Mouse (Mus musculus) midbrain, embryonic 16.5 days (tissue): ENCODE results near the gene Lmntd2. TPM values are rescaled to one million over a fixed set of nuclear protein-coding genes. Genes with fewer than 3 reads are reported as not detected.

ENCODE experiments used
- ATAC-seq: fragments of 200-750 bp; cut with Nextera tagmentation; 2 replicates; pipeline ENCODE4 v1.8.0; 2017; ENCODE audit warnings: moderate TSS enrichment
- H3K27ac ChIP-seq: fragments of 300-500 bp; sonication (generic); 2 replicates; pipeline ENCODE4 v1.5.1; 2014; ENCODE audit warnings: mild to moderate bottlenecking, low read length, mixed read lengths
- H3K27me3 ChIP-seq: fragments of 300-500 bp; sonication (generic); 2 replicates; pipeline ENCODE4 v1.6.1; 2014; ENCODE audit warnings: low read depth, low read length, mixed read lengths; ENCODE audit not compliant: control insufficient read depth, insufficient read depth
- H3K36me3 ChIP-seq: fragments of 300-500 bp; sonication (generic); 2 replicates; pipeline ENCODE4 v1.6.1; 2014; ENCODE audit warnings: mild to moderate bottlenecking, low read length, moderate library complexity, mixed read lengths; ENCODE audit not compliant: control insufficient read depth, insufficient read depth
- H3K4me1 ChIP-seq: fragments of 300-500 bp; sonication (generic); 2 replicates; pipeline ENCODE4 v1.6.1; 2014; ENCODE audit warnings: mild to moderate bottlenecking, low read length, mixed read lengths; ENCODE audit not compliant: control insufficient read depth, insufficient read depth
- H3K4me2 ChIP-seq: fragments of 300-500 bp; sonication (generic); 2 replicates; pipeline ENCODE4 v1.6.1; 2014; ENCODE audit warnings: mild to moderate bottlenecking, low read length, mixed read lengths
- H3K4me3 ChIP-seq: fragments of 300-500 bp; sonication (generic); 2 replicates; pipeline ENCODE4 v1.5.1; 2014; ENCODE audit warnings: low read depth, mild to moderate bottlenecking, low read length, moderate library complexity, mixed read lengths
- H3K9ac ChIP-seq: fragments of 300-500 bp; sonication (generic); 2 replicates; pipeline ENCODE4 v1.6.1; 2014; ENCODE audit warnings: low read depth, low read length, mixed read lengths
- H3K9me3 ChIP-seq: fragments of 300-500 bp; sonication (generic); replicated peaks from 2 replicates; pipeline ENCODE4 v1.6.1; 2014; ENCODE audit warnings: mild to moderate bottlenecking, low read length, mixed read lengths; ENCODE audit not compliant: control insufficient read depth, poor library complexity, severe bottlenecking
- WGBS: fragments of 180-500 bp; shearing (Covaris S2); extraction: QIAGEN DNeasy Blood & Tissue Kit; methylation state at CpG from one replicate; pipeline ENCODE4 v1.1.7; 2014; 5-methylcytosine and 5-hydroxymethylcytosine counted together
- polyA plus RNA-seq: library from polyadenylated mRNA; unstranded; fragments of >200 nt; fragmentation: Nextera tagmentation; extraction: Ambion mirVana; gene quantifications from 2 replicates; pipeline ENCODE4 v1.2.1, GENCODE M21; 2015

Lmntd2 gene
- polyA plus RNA-seq, 1 experiment from 2014 or later, result 0.23 TPM

DNA sequence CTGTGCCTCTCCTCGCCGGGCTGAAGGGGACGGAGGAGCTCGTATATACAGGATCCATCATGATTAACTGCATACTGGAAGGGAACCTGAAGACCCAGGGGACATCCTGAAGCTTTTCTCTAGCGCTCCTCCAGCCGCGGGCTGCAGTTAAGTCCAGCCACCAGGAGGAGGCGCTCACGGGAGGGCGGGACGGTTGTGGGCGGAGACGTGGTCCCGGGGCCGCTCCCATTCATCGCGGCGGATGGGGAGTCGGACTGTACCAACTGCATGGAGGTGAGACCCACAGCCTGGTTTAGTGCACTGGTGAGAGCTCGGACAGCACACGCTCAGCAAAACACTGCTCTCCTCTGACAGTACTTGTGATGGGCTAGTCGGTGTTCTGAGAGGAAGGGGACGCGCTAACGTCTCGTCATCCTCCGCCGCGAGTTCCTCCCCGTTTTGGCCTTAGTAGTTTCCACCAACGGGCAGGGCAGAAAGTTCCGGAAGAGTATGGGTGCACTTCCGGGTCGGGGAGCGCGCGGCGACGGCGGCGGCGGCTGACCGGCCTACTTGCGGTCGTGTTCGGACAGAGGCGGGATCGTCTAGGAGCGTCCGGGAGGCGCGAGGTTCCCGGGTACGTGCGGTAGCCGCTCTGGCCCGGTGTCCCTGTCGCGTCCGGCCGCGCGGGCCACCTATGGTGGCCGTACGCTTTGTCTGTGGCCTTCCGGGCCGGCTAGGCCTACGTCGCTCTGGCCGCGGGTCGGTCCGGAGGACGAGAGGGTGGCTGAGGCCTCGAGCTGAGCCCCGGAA is 14.6 kb upstream of the Lmntd2 start, which contains the start of gene Phrf1:
Gene Phrf1, plus strand, starts transcription at position 506 of the 789 bp plus-strand sequence.
- H3K4me1 ChIP-seq, result peaks cover 21% of the 10 kb centered on the region
- H3K9me3 ChIP-seq, result no peaks in the 10 kb centered on the region
- peaks cover 14% of the 10 kb centered on the region for H3K36me3 ChIP-seq
- peak within 1 kb of the TSS; percentile 100 for H3K4me3 ChIP-seq
- peak; percentile 93 for ATAC-seq
- no peaks in the 10 kb centered on the region for H3K27me3 ChIP-seq
- H3K4me2 ChIP-seq, result peak within 1 kb of the TSS; percentile 94
- H3K9ac ChIP-seq, result peak within 1 kb of the TSS; percentile 90
- peak within 1 kb of the TSS; percentile 99 for H3K27ac ChIP-seq
- WGBS, result under 1% methylated on average over 76 of the region's 76 CpGs

DNA sequence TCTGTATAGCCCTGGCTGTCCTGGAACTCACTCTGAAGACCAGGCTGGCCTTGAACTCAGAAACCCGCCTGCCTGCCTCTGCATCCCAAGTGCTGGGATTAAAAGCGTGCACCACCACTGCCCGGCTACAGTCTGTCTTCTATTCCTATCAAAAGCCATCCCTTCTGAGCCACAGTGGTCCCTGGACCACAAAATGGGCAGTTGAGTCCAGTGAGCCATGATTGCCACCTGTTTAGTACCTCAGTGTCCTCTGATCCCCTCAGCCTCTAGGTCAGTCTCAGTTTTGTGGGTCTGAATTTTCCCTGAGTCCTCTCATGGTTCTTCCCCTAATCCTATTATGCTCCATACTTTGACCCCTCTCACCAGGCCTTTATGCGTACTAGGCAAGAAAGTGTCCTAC is 13.9 kb upstream of the Lmntd2 start:
- Histone ChIP-seq H3K4me2 (peak overlapping the region; percentile 35), H3K4me3 (no peak overlapping the region), H3K27ac (peak overlapping the region; percentile 99), H3K27me3 (no peaks in the 10 kb centered on the region), H3K9ac (peak overlapping the region; percentile 90; the same call in 1 of the 2 replicates), H3K9me3 (no peaks in the 10 kb centered on the region), H3K4me1 (peaks cover 21% of the 10 kb centered on the region), H3K36me3 (peaks cover 11% of the 10 kb centered on the region)
- WGBS, result 61% methylated on average over 4 of the region's 4 CpGs
- ATAC-seq, result no peak

- no peak overlapping the region for H3K4me3 ChIP-seq
- H3K36me3 ChIP-seq, result 0 out of 2 replicates have a peak, but pooled peaks cover 2% of the 10 kb centered on the region
- H3K9me3 ChIP-seq, result no peaks in the 10 kb centered on the region
- no peak for ATAC-seq
- H3K27me3 ChIP-seq, result no peaks in the 10 kb centered on the region
- peaks cover 30% of the 10 kb centered on the region for H3K4me1 ChIP-seq
- H3K27ac ChIP-seq, result no peak overlapping the region
- no peak overlapping the region for H3K9ac ChIP-seq
- WGBS, result 84% methylated on average over 6 of the region's 6 CpGs
- no peak overlapping the region for H3K4me2 ChIP-seq
Measured at GRCm38 (mm10) chr7:141226535-141226934, 12.7 kb upstream of the Lmntd2 start.

- no peak for ATAC-seq
- Histone ChIP-seq H3K4me2 (peak overlapping the region; percentile 80), H3K36me3 (no peaks in the 10 kb centered on the region; the same call in 1 of the 2 replicates), H3K9me3 (no peaks in the 10 kb centered on the region), H3K27ac (peak overlapping the region; percentile 73; the same call in 1 of the 2 replicates), H3K4me3 (no peak overlapping the region), H3K4me1 (peaks cover 12% of the 10 kb centered on the region), H3K27me3 (no peaks in the 10 kb centered on the region), H3K9ac (0 out of 2 replicates have a peak overlapping the region, but pooled peaks have one; percentile 68)
- 90% methylated on average over 4 of the region's 4 CpGs for WGBS
Measured at GRCm38 (mm10) chr7:141222696-141223215, 8.9 kb upstream of the Lmntd2 start.

DNA sequence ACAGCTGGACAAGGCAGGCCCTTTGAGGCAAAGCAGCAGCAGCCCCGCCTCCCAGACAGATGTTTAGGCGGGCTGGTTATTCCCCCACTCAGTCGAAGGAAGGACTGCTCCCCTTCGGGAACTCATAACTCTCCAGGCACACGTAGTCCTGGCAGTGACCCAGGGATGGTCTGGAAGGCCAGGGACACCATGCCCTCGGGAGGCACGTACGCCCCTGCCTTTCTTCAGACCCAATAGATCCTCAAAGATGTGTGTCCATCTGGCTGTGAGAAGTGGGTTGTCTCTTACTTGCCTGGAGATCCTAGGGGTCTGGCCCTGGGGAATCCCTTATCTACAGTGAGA is 8.2 kb upstream of the Lmntd2 start:
- H3K4me1 ChIP-seq, result peaks cover 12% of the 10 kb centered on the region

GRCm38 (mm10) chr7:141221249-141222125 is 7.6 kb upstream of the Lmntd2 start:
- Histone ChIP-seq H3K4me2 (peak overlapping the region; percentile 80), H3K9ac (peak overlapping the region; percentile 68), H3K27ac (peak overlapping the region; percentile 73), H3K4me3 (peak overlapping the region; percentile 41), H3K27me3 (no peaks in the 10 kb centered on the region), H3K9me3 (no peaks in the 10 kb centered on the region), H3K36me3 (no peaks in the 10 kb centered on the region; the same call in 1 of the 2 replicates), H3K4me1 (peaks cover 15% of the 10 kb centered on the region)
- peak; percentile 96 for ATAC-seq
- WGBS, result 4% methylated on average over 43 of the region's 44 CpGs

More for the DNA sequence above, 8.2 kb upstream of the Lmntd2 start:
- ATAC-seq, result no peak
- H3K27me3 ChIP-seq, result no peaks in the 10 kb centered on the region
- WGBS, result 9% methylated on average over 8 of the region's 8 CpGs
- H3K36me3 ChIP-seq, result no peaks in the 10 kb centered on the region; the same call in 1 of the 2 replicates
- peak overlapping the region; percentile 41 for H3K4me3 ChIP-seq
- peak overlapping the region; percentile 80 for H3K4me2 ChIP-seq
- H3K27ac ChIP-seq, result peak overlapping the region; percentile 73
- H3K9ac ChIP-seq, result peak overlapping the region; percentile 68
- H3K9me3 ChIP-seq, result no peaks in the 10 kb centered on the region

DNA sequence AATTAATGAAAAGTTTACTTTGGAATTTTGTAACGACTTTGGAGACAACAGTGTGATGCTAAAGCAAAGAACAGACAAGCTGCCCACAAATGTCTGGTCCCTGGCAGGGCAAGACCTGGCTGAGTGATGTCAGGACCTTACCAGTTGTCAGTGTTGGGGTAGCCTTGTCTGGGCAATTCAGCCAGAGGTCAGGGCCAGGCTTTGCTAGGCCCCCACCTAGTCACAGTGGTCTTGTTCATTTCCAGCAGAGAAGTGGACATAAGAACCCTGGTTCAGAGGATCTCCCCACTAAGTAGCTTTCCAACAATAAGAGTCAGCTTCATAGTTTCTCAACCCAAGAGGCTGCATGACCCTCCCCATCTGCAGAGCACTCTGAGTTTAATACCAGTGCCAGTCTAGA is 6.5 kb upstream of the Lmntd2 start:
- H3K4me2 ChIP-seq, result no peak overlapping the region
- 79% methylated on average over 1 of the region's 1 CpGs for WGBS

GRCm38 (mm10) chr7:141219558-141220099 is 5.7 kb upstream of the Lmntd2 start:
- Histone ChIP-seq H3K27me3 (no peaks in the 10 kb centered on the region), H3K9ac (no peak overlapping the region), H3K4me1 (peaks cover 23% of the 10 kb centered on the region), H3K4me3 (no peak overlapping the region), H3K9me3 (no peaks in the 10 kb centered on the region), H3K27ac (no peak overlapping the region), H3K4me2 (no peak overlapping the region), H3K36me3 (no peaks in the 10 kb centered on the region; the same call in 1 of the 2 replicates)
- ATAC-seq, result no peak
- 94% methylated on average over 1 of the region's 1 CpGs for WGBS

More for the DNA sequence above, 6.5 kb upstream of the Lmntd2 start:
- Histone ChIP-seq H3K27ac (no peak overlapping the region), H3K4me1 (peaks cover 19% of the 10 kb centered on the region), H3K9me3 (no peaks in the 10 kb centered on the region), H3K9ac (no peak overlapping the region), H3K27me3 (no peaks in the 10 kb centered on the region), H3K36me3 (no peaks in the 10 kb centered on the region; the same call in 1 of the 2 replicates), H3K4me3 (no peak overlapping the region)
- ATAC-seq, result no peak
